Mouse (Mus musculus) neural tube, embryonic 15.5 days (tissue): ENCODE measurements at regions not wholly inside any gene's neighbourhood (a gene's known extent, or its start where the extent isn't known, plus 50 kb on each side); places are given as distances from the start of the nearest gene placed in this dataset.

ENCODE experiments used
- ATAC-seq: fragments of 200-750 bp; cut with Nextera tagmentation; 2 replicates; pipeline ENCODE4 v1.8.0; 2017; ENCODE audit warnings: mild to moderate bottlenecking, moderate TSS enrichment, moderate library complexity; ENCODE audit not compliant: low FRiP score
- H3K27ac ChIP-seq: fragments of 300-500 bp; sonication (generic); replicated peaks from 2 replicates; pipeline ENCODE4 v1.5.1; 2015; ENCODE audit warnings: mild to moderate bottlenecking, inconsistent platforms
- H3K27me3 ChIP-seq: fragments of 300-500 bp; sonication (generic); replicated peaks from 2 replicates; pipeline ENCODE4 v1.6.1; 2015; ENCODE audit warnings: inconsistent platforms
- H3K36me3 ChIP-seq: fragments of 300-500 bp; sonication (generic); 2 replicates; pipeline ENCODE4 v1.6.1; 2015; ENCODE audit warnings: inconsistent platforms
- H3K4me1 ChIP-seq: fragments of 300-500 bp; sonication (generic); 2 replicates; pipeline ENCODE4 v1.6.1; 2015; ENCODE audit warnings: inconsistent platforms
- H3K4me2 ChIP-seq: fragments of 300-500 bp; sonication (generic); 2 replicates; pipeline ENCODE4 v1.6.1; 2015; ENCODE audit warnings: inconsistent platforms, mild to moderate bottlenecking, moderate library complexity
- H3K4me3 ChIP-seq: fragments of 300-500 bp; sonication (generic); replicated peaks from 2 replicates; pipeline ENCODE4 v1.5.1; 2015; ENCODE audit warnings: mild to moderate bottlenecking, inconsistent platforms
- H3K9ac ChIP-seq: fragments of 300-500 bp; sonication (generic); replicated peaks from 2 replicates; pipeline ENCODE4 v1.6.1; 2015; ENCODE audit warnings: mild to moderate bottlenecking, inconsistent platforms
- H3K9me3 ChIP-seq: fragments of 300-500 bp; sonication (generic); replicated peaks from 2 replicates; pipeline ENCODE4 v1.6.1; 2016; ENCODE audit warnings: inconsistent platforms
- WGBS: fragments of 180-500 bp; shearing (Covaris S2); methylation state at CpG from one replicate; pipeline ENCODE4 v1.1.7; 2015; ENCODE audit warnings: mixed read lengths; 5-methylcytosine and 5-hydroxymethylcytosine counted together

DNA sequence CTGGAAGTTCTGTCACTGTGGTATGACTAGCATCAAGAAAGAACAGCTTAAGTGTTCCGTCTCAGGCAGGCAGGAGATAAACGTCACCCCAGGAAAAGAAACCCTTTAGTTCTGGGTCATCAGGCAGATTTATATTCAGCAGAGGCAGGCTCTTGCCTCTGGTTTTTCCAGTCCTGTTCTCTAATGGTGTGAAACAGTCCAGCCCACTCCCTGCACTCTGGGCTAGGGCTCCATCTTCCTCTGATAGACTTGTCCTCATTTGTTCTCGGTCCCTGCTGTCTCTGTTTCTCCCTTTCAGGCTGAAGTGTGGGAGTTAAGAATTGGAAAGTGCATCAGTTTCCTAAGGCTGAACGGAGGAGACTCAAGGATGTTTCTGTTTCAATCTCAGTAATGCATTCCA lies 240.0 kb downstream of the Csl start:
- H3K4me2 ChIP-seq = no peak overlapping the region
- WGBS = 25% methylated on average over 4 of the region's 4 CpGs

DNA sequence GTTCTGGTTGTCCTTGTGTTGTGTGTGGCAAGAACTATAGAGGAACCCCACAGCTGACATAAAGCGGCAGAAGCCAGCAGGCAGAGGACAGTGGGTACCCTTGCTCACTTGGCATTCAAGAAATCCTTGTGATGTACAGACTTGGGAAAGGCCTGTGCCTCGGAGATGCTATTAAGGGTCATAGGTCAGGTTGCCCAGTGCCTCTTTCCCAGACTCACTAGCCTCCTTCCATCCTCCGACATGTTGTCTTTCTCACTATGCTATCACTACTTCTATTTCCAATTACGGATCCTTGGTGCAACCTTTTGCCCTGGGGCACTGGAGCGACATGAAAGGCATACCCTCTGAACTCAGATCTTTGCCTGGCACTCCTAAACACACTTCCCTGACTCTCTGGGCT lies 235.6 kb downstream of the Csl start:
- H3K9ac ChIP-seq = no peak overlapping the region
- H3K4me1 ChIP-seq = peaks cover 8% of the 10 kb centered on the region; the same call in 1 of the 2 replicates
- no peaks in the 10 kb centered on the region for H3K9me3 ChIP-seq
- no peak overlapping the region for H3K4me2 ChIP-seq
- H3K36me3 ChIP-seq = no peaks in the 10 kb centered on the region
- no peak for ATAC-seq
- H3K27ac ChIP-seq = no peak overlapping the region
- no peak overlapping the region for H3K4me3 ChIP-seq
- 77% methylated on average over 5 of the region's 5 CpGs for WGBS
- H3K27me3 ChIP-seq = no peaks in the 10 kb centered on the region

More for the DNA sequence above, 240.0 kb downstream of the Csl start:
- Histone ChIP-seq H3K4me3 (no peak overlapping the region), H3K27me3 (no peaks in the 10 kb centered on the region), H3K27ac (no peak overlapping the region), H3K4me1 (peaks cover 3% of the 10 kb centered on the region; the same call in 1 of the 2 replicates), H3K9me3 (no peaks in the 10 kb centered on the region), H3K36me3 (no peaks in the 10 kb centered on the region), H3K9ac (no peak overlapping the region)
- ATAC-seq = no peak

DNA sequence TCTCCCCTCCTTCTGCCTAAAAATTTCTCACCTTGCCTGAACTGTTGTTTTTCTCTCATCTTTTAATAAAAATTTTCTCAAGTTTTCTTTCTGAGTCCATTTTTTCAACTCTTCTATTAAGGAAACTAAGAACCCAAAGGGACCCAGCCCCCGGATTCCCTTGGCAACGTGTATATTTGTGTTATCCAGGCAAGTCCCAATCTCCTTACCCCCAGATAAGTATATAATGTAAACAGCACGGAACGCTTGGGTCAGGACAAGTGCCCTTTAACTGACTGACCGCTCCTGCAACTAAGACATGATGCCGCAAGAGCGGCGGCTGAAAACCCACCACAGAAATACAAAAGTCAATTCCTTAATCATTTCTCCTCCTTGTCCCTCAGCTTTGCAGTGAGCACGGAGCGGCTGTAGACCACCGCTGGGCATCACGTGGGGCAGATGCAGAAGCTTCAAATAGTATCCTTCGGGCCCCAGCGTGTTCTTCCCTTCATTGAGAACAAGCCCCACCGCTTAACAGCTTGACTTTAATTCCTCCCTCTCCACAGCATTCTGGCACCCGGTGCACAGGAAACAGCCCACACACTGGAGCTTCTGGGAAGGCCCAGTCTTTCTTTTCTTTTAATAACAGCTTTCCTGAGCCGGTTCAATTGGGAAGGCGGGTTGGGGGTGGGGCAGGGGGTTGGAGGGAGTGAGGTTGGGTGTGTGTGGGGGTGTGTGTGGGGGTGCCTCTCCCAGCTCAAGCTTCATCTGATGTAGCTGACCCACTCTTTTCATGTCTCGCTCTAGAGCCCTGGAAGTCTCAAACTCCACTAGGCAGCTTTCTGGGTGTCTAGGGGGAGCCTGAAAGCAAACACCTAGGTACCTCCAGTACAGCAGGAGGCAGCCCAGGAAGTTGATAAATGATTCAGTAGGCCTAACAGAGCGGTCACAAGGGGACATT lies 234.9 kb downstream of the Csl start:
- Histone ChIP-seq H3K4me3 (no peak overlapping the region), H3K4me2 (peak overlapping the region; percentile 28), H3K27ac (no peak overlapping the region), H3K9ac (no peak overlapping the region), H3K9me3 (no peaks in the 10 kb centered on the region), H3K4me1 (peaks cover 8% of the 10 kb centered on the region; the same call in 1 of the 2 replicates), H3K27me3 (no peaks in the 10 kb centered on the region), H3K36me3 (no peaks in the 10 kb centered on the region)
- no peak for ATAC-seq
- WGBS = 45% methylated on average over 20 of the region's 20 CpGs

DNA sequence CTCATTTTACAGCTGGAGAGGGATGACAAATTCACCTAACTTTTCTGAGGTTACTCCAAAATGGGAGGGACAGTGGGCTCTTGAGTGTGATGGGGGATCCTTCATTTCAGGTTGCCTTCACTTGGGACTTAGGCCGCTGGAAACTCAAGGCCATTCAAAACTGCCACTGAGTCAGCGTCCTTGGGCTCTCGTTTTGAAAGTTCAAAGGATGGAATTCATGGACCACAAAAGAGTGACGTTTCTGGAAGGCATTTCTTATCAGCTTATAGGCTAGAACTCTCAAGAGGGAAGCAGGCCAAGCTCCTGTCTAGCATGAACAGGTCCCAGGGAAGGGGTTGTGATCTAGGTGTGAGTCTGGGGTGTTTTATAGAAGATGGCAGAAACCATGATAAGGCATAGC lies 233.3 kb downstream of the Csl start:
- no peak overlapping the region for H3K27ac ChIP-seq
- no peak overlapping the region for H3K4me3 ChIP-seq
- no peaks in the 10 kb centered on the region for H3K27me3 ChIP-seq
- H3K36me3 ChIP-seq = no peaks in the 10 kb centered on the region
- H3K4me1 ChIP-seq = peaks cover 8% of the 10 kb centered on the region; the same call in 1 of the 2 replicates
- no peak overlapping the region for H3K4me2 ChIP-seq
- 95% methylated on average over 4 of the region's 4 CpGs for WGBS
- no peaks in the 10 kb centered on the region for H3K9me3 ChIP-seq
- no peak overlapping the region for H3K9ac ChIP-seq
- ATAC-seq = no peak

DNA sequence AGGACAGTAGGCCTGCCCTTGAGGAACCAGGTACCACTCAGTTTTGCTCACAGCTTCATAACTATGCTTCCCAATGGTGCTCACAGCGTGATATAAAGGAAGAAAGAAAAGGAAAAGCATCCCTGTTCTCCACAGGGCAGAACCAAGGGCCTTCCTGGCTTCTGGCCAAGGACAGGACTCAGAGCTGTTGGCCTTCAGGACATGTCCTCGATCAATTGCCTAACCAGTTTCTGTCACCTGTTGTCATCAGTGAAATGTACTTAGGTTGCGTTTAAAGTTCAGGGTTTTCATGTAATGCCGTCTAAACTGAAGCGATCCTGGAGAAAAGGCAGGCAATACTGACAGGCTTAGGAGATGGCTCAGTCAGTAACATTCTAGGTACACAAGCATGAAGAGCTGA lies 232.9 kb downstream of the Csl start:
- no peak overlapping the region for H3K9ac ChIP-seq
- no peaks in the 10 kb centered on the region for H3K9me3 ChIP-seq
- no peak for ATAC-seq
- H3K27ac ChIP-seq = no peak overlapping the region
- no peak overlapping the region for H3K4me3 ChIP-seq
- H3K27me3 ChIP-seq = no peaks in the 10 kb centered on the region
- H3K4me2 ChIP-seq = no peak overlapping the region
- no peaks in the 10 kb centered on the region for H3K36me3 ChIP-seq
- WGBS = 88% methylated on average over 5 of the region's 5 CpGs
- H3K4me1 ChIP-seq = peaks cover 8% of the 10 kb centered on the region; the same call in 1 of the 2 replicates

DNA sequence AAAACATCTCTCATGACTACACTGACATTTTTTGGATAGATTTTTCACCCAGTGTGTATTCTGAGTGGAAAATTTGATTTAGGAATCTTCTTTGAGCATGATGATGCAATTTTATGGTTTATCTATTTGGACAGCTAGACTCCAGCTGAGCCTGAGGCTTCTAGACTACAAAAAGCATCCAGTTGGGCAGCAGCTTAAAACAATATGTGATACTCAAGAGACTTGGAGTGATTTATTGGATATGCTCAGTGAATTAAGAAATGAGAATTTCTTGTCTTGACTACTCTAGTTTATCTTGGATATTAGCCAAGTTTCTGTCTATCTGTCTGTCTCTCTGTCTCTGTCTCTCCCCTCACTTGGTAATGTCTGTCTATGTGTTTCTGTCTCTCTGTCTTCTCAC lies 228.4 kb downstream of the Csl start:
- H3K4me1 ChIP-seq = peaks cover 10% of the 10 kb centered on the region
- no peak overlapping the region for H3K9ac ChIP-seq
- H3K27ac ChIP-seq = no peak overlapping the region
- no peaks in the 10 kb centered on the region for H3K27me3 ChIP-seq
- no peaks in the 10 kb centered on the region for H3K9me3 ChIP-seq
- no peak for ATAC-seq
- no peaks in the 10 kb centered on the region for H3K36me3 ChIP-seq
- no peak overlapping the region for H3K4me3 ChIP-seq
- no peak overlapping the region for H3K4me2 ChIP-seq

DNA sequence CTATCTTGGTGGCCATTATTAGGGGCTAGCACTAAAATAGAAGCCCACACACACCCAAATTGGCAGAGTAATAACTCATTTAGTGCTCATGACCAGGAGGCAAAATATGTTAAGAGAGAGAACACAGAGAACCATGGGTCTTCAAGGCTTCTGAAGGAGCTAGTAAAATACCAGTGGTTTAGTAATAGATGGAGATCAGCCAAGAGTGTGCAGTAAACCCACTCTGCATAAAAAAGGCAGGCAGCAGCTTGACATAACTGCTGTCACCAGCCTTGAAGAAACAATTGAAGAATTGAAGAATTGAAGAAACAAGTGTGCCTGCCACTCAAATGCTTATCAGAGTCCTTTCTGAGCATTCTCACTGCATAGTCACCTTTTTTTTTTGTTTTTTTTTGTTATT lies 227.9 kb downstream of the Csl start:
- Histone ChIP-seq H3K27me3 (no peaks in the 10 kb centered on the region), H3K9ac (no peak overlapping the region), H3K9me3 (no peaks in the 10 kb centered on the region), H3K36me3 (no peaks in the 10 kb centered on the region), H3K27ac (no peak overlapping the region), H3K4me1 (peaks cover 10% of the 10 kb centered on the region), H3K4me2 (no peak overlapping the region), H3K4me3 (no peak overlapping the region)
- ATAC-seq = no peak

DNA sequence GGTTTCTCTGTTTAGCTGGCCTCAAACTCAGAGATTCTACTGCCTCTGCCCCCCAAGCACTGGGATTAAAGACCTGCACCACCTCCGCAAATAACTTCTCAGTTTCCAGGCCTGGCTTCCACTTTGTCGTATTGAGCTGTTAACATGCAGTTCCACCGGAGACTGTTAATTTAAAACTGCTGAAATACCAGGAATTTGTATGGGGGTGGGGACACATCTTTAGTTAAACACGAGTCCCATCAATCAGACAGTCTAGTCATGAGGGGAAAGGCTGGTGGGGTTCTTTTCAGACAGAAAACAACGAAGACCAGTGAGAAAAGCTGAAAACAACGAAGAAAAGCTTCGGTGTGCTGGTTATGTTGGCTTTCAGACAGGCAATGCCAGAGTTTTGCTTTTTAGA lies 227.5 kb downstream of the Csl start:
- no peaks in the 10 kb centered on the region for H3K9me3 ChIP-seq
- ATAC-seq = no peak
- WGBS = 25% methylated on average over 7 of the region's 7 CpGs

DNA sequence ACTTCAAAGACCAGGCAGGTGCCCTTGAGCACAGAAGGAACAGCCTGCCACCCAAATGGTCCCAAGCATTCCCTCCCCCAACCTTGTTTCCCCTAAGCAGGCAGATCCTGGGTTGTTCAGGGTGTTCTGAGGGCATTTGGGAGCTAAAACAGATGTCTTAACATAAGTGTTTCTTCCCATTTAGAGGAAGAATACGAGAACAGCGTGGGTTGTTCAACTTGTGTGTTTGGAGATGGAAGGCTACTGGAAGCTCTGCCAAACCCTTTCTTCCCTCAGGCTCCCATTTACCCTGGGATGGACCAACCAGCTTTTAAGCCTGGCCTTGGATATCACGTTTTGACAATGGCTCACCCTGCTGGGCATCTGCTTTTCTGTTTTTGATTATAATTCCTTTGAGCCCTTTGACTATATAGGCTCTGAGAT lies 226.8 kb downstream of the Csl start:
- WGBS = 23% methylated on average over 3 of the region's 3 CpGs
- peaks cover 10% of the 10 kb centered on the region for H3K4me1 ChIP-seq
- H3K9me3 ChIP-seq = no peaks in the 10 kb centered on the region
- ATAC-seq = no peak
- no peak overlapping the region for H3K9ac ChIP-seq
- H3K36me3 ChIP-seq = no peaks in the 10 kb centered on the region
- no peak overlapping the region for H3K4me3 ChIP-seq
- no peaks in the 10 kb centered on the region for H3K27me3 ChIP-seq
- H3K27ac ChIP-seq = no peak overlapping the region
- no peak overlapping the region for H3K4me2 ChIP-seq

More for the DNA sequence above, 227.5 kb downstream of the Csl start:
- peaks cover 10% of the 10 kb centered on the region for H3K4me1 ChIP-seq
- H3K4me2 ChIP-seq = no peak overlapping the region
- no peak overlapping the region for H3K27ac ChIP-seq
- H3K4me3 ChIP-seq = no peak overlapping the region
- no peak overlapping the region for H3K9ac ChIP-seq
- no peaks in the 10 kb centered on the region for H3K27me3 ChIP-seq
- H3K36me3 ChIP-seq = no peaks in the 10 kb centered on the region

DNA sequence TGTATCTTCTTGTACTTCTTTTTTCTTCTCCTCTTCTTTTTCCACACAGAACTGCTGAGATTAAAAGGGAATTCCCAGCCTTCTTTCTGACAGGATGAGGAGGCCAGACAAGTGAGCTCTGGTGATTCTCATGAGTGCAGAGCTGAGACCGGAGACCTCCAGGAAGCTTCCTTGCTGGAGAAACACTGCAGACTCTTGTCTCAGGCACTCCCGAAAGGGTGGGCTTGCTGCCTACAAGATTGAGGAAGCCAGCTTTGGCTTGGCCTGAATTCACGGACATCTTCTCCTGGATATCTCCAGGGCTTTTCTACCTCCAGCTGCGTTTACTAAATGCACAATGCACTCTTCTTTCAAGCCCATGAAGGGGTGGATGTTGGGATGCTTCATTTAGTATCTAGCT lies 226.0 kb downstream of the Csl start:
- WGBS = 73% methylated on average over 4 of the region's 4 CpGs
- H3K27me3 ChIP-seq = no peaks in the 10 kb centered on the region
- H3K4me1 ChIP-seq = peaks cover 10% of the 10 kb centered on the region
- H3K9me3 ChIP-seq = no peaks in the 10 kb centered on the region
- H3K27ac ChIP-seq = no peak overlapping the region
- no peak for ATAC-seq
- no peak overlapping the region for H3K4me3 ChIP-seq
- no peak overlapping the region for H3K9ac ChIP-seq
- H3K36me3 ChIP-seq = no peaks in the 10 kb centered on the region
- H3K4me2 ChIP-seq = no peak overlapping the region

DNA sequence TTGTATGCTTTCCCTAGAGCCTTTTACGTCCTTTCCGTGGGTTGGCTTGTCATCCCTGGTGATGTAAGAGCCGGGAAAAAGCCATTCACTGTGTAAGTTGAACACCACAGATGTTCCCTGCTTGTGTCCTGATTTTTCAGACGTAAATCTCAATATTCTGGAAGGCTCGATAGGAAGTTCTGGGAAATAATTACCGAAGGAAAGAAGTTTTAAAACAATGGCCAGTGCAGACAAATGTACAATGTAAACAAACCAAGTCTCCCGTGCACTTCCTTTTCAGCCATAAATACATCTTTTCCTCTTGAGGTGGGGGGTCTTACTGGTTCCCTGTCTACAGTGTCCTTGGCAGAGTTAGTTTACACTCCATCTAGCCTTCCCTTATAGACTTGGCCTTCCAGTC lies 225.2 kb downstream of the Csl start:
- H3K4me2 ChIP-seq = no peak overlapping the region
- ATAC-seq = no peak
- no peak overlapping the region for H3K9ac ChIP-seq
- H3K36me3 ChIP-seq = no peaks in the 10 kb centered on the region
- no peaks in the 10 kb centered on the region for H3K9me3 ChIP-seq
- WGBS = 44% methylated on average over 7 of the region's 7 CpGs
- no peak overlapping the region for H3K27ac ChIP-seq
- H3K4me1 ChIP-seq = peaks cover 10% of the 10 kb centered on the region
- H3K4me3 ChIP-seq = no peak overlapping the region
- no peaks in the 10 kb centered on the region for H3K27me3 ChIP-seq

DNA sequence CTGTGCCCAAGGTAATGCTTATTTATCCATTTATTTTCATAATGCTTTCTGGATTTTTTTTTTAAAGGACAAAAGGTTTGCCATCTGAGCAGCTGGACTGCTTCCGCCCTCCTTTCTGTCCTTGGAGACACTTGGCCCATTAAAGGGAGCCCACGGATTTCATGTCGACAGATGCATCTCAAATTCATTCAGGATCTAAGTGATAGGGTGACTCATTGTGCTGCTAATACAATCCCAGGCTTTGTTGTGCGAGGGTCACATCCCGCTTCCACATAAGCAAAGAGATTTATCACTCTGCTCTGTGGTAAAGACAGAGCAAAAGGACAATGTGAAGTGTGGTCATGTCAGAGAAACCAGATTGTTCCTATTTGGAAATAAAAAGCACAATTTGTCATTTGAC lies 220.8 kb downstream of the Csl start:
- H3K4me2 ChIP-seq = no peak overlapping the region
- WGBS = 19% methylated on average over 5 of the region's 5 CpGs

More for the DNA sequence above, 220.8 kb downstream of the Csl start:
- Histone ChIP-seq H3K36me3 (no peaks in the 10 kb centered on the region), H3K9ac (no peak overlapping the region), H3K4me1 (no peaks in the 10 kb centered on the region), H3K4me3 (no peak overlapping the region), H3K27ac (no peak overlapping the region), H3K27me3 (no peaks in the 10 kb centered on the region), H3K9me3 (no peaks in the 10 kb centered on the region)
- no peak for ATAC-seq
